Mouse (Mus musculus): ENCODE data around the gene Best3.

Gene Best3

DNA sequence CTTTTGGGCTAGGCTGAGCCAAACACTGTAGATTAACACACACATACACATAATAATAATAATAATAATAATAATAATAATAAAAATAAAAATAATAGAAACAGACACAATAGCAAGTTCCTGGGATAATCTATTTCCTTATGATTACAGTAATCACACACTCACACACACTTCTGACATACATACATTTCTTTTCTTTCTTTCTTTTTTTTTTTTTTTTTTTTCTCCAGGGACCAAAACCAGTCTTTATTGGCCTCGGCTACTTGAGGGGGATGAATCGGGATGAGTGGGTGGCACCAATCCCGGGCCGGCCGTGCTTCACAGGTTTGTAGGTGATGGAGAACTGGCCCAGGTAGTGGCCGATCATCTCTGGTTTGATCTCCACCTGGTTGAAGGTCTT lies 13.6 kb upstream of the Best3 start, which contains the start of gene Gm10271:
TSS of gene Gm10271 (minus strand) at position 101 of the 400 bp plus-strand sequence.
- in situ Hi-C loops (cut with MboI; ENCODE audit: low pct_unique_long_range_greater_than_20kb in 1 of 2, low sequenced_read_pairs in 2 of 2, unreplicated experiment in 1 of 2): no loop called here

DNA sequence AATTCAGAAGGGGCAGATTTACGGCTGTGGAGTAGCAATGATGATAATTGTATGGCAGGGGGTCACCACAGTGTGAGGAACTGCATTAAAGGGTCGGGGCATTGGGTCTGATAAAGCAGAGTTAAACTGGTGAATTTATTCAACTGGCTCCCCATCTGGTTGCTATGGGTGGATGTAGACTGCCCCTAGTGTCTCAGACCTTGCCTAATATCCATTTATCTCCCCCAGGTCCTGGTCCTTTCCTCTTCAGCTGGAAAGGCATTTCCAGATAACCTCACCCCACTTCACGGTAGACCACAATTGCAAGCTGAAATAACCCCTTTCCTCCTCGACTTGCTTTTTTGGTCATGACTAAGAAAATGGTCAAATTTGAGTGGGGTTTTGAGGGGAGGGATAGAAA lies 8.7 kb upstream of the Best3 start:
- in situ Hi-C loops (cut with MboI; ENCODE audit: low pct_unique_long_range_greater_than_20kb in 1 of 2, low sequenced_read_pairs in 2 of 2, unreplicated experiment in 1 of 2): no loop called here

DNA sequence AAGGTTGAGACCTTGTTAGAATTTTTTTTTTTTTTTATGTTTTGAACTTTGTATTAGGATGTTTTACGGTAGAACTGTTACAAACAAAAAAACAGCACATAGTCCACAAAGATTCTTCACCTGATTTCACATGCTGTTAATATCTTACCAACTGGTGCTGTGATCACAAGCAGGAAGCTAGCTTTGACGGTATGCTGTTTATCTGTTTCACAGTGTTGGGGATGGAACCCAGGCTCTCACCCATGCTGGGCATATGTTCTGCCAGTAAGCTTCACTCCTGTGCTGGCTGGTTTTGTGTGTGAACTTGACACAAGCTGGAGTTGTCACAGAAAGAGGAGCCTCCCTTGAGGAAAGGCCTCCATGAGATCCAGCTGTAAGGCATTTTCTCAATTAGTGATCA lies 8.3 kb upstream of the Best3 start:
- in situ Hi-C loops (cut with MboI; ENCODE audit: low pct_unique_long_range_greater_than_20kb in 1 of 2, low sequenced_read_pairs in 2 of 2, unreplicated experiment in 1 of 2): no loop called here

DNA sequence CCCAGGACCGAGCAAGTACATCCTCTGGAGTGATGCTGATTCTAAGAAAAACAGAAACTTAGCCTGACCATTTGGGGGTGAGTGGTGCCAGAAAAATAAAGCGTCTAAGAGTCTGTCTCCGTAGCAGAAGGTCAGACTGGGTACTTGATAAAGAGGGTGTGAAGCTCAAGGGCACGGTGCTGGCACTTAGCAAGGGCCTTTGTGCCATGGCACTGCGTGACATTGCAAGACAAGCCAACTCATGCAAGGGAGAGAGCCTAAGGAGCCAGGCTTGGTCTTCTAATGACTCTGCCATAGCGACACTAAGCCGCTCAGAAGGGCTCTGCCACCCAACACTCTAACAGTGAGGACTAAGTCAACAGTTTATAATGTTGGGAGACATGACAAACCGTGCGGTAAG lies 7.3 kb upstream of the Best3 start:
- in situ Hi-C loops (cut with MboI; ENCODE audit: low pct_unique_long_range_greater_than_20kb in 1 of 2, low sequenced_read_pairs in 2 of 2, unreplicated experiment in 1 of 2): no loop called here

DNA sequence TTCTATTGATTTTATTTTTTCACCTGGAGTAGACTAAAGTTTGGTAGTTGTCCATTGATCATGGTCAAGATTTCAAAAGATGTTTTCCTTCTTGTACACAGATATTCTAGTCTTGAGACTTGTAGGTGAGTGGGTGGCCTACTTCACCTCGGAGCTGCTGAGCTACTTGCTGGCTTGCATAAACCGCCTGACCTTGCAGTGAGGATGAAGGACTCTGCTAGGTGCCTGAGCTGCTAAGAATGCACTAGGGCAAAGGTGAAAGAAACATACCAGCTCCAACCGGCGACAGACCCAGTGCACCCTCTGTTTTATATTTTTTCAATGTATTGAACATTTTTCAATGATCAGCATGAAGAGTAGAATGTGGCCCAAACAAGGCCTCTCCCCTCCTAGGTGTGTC lies 5.8 kb upstream of the Best3 start:
- in situ Hi-C loops (cut with MboI; ENCODE audit: low pct_unique_long_range_greater_than_20kb in 1 of 2, low sequenced_read_pairs in 2 of 2, unreplicated experiment in 1 of 2): no loop called here

- in situ Hi-C loops (cut with MboI; ENCODE audit: low pct_unique_long_range_greater_than_20kb in 1 of 2, low sequenced_read_pairs in 2 of 2, unreplicated experiment in 1 of 2): no loop called here
These were observed 5.2 kb upstream of the Best3 start for GRCm38 (mm10) chr10:116980888-116981287.

GRCm38 (mm10) chr10:116982526-116982925 lies 3.6 kb upstream of the Best3 start:
- in situ Hi-C loops (cut with MboI; ENCODE audit: low pct_unique_long_range_greater_than_20kb in 1 of 2, low sequenced_read_pairs in 2 of 2, unreplicated experiment in 1 of 2): no loop called here

DNA sequence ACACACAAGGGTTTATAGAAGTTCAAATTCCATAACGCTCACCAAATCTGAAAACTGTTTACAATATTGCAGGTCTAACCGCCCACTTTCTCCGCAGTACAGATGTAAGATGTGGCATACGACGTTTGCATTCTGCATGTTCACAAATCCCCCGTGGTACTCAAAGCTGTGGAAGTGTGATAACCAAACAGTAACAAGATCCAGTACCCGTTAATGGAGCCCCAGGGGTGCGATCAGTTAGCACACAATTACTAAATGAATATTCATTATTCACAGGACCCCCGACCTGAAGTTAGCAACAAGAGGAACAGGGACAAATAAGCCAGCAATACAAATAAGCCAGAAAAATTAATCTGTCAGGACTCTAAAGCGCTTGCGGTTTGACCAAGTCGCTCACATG lies 1.3 kb upstream of the Best3 start:
- in situ Hi-C loops (cut with MboI; ENCODE audit: low pct_unique_long_range_greater_than_20kb in 1 of 2, low sequenced_read_pairs in 2 of 2, unreplicated experiment in 1 of 2): no loop called here

GRCm38 (mm10) chr10:116993971-116994370 lies 7.9 kb downstream of the Best3 start:
- in situ Hi-C loops (cut with MboI; ENCODE audit: low pct_unique_long_range_greater_than_20kb in 1 of 2, low sequenced_read_pairs in 2 of 2, unreplicated experiment in 1 of 2): no loop called here

DNA sequence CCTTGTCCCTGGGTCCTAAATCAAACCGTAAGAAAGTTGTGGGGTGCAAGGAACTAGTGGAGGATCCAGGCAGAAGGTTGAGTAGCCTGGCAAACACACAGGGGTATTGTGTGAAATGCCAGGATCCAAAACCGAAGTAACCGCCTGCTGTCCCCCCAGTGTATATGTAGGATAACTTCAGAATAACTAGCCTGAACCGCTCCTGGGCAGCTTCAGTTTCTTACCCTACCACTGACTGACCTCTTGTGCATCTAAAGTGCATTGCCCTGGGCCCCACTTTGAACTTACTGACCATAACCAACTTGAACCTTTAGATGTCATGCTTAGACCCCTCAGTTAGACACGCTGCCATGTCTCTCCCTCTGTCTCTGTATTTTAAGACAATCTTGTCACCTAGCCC lies 9.0 kb downstream of the Best3 start:
- in situ Hi-C loops (cut with MboI; ENCODE audit: low pct_unique_long_range_greater_than_20kb in 1 of 2, low sequenced_read_pairs in 2 of 2, unreplicated experiment in 1 of 2): no loop called here

DNA sequence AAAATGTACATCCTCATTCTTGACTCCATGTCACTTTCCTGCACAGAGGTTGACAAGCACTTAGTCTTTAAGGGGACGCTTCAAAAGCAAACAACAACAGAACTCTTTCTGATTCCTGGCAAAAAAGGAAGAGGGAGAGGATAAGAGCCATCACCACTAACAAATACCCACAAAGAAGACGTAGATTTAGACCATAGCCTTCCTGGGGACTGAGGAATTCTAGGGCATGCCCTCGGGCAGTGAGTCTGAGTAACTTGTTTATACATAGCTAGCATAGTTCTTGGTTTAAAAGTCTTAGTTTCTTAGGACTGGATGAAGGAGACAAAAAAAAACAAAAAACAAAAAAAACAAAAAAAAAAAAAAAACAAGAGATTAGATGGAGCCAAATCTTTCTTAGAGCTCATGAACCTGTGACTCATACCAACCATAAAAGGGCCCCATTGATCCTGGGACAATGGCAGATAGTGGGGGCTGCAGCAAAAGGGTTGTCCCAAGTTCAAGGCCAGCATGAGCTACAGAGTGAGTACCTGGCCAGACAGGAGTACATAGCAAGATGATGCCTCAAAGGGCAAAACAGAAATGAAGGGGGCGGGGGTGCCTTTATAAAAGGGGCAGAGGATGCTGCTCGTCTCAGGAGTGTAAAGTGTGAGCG lies 9.6 kb downstream of the Best3 start:
- in situ Hi-C loops (cut with MboI; ENCODE audit: low pct_unique_long_range_greater_than_20kb in 1 of 2, low sequenced_read_pairs in 2 of 2, unreplicated experiment in 1 of 2): no loop called here

GRCm38 (mm10) chr10:116996236-116996600 lies 10.1 kb downstream of the Best3 start:
- in situ Hi-C loops (cut with MboI; ENCODE audit: low pct_unique_long_range_greater_than_20kb in 1 of 2, low sequenced_read_pairs in 2 of 2, unreplicated experiment in 1 of 2): no loop called here

- in situ Hi-C loops (cut with MboI; ENCODE audit: low pct_unique_long_range_greater_than_20kb in 1 of 2, low sequenced_read_pairs in 2 of 2, unreplicated experiment in 1 of 2): no loop called here
These were observed 12.8 kb downstream of the Best3 start for GRCm38 (mm10) chr10:116998716-116999455.

- in situ Hi-C loops (cut with MboI; ENCODE audit: low pct_unique_long_range_greater_than_20kb in 1 of 2, low sequenced_read_pairs in 2 of 2, unreplicated experiment in 1 of 2): no loop called here
These were observed 14.9 kb downstream of the Best3 start for GRCm38 (mm10) chr10:117000975-117001374.

GRCm38 (mm10) chr10:117004695-117005094 lies 18.6 kb downstream of the Best3 start:
- in situ Hi-C loops (cut with MboI; ENCODE audit: low pct_unique_long_range_greater_than_20kb in 1 of 2, low sequenced_read_pairs in 2 of 2, unreplicated experiment in 1 of 2): no loop called here

GRCm38 (mm10) chr10:117005707-117006464 lies 19.8 kb downstream of the Best3 start:
- in situ Hi-C loops (cut with MboI; ENCODE audit: low pct_unique_long_range_greater_than_20kb in 1 of 2, low sequenced_read_pairs in 2 of 2, unreplicated experiment in 1 of 2): no loop called here

GRCm38 (mm10) chr10:117009691-117010090 lies 23.6 kb downstream of the Best3 start:
- in situ Hi-C loops (cut with MboI; ENCODE audit: low pct_unique_long_range_greater_than_20kb in 1 of 2, low sequenced_read_pairs in 2 of 2, unreplicated experiment in 1 of 2): no loop called here

DNA sequence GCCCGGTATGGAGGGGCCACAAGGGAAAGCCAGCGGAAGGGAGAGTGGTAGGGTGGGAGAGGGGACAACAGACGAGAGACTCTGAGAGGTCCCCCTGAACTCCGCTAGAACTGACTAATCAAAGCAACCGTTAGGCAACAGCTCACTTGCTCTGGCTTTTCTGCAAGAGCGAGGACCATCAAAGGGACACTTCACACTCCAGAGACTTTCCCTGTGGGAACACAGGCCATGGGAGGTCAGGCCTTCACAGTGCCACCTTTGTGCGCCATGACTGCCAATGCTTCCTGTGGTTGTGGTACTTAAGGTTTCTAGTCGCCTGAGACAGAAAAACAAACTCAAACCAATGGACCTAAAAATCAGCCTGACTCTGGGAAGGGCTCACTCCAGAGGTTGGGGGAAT lies 24.9 kb downstream of the Best3 start:
- in situ Hi-C loops (cut with MboI; ENCODE audit: low pct_unique_long_range_greater_than_20kb in 1 of 2, low sequenced_read_pairs in 2 of 2, unreplicated experiment in 1 of 2): no loop called here

GRCm38 (mm10) chr10:117013689-117014390 lies 27.7 kb downstream of the Best3 start:
- in situ Hi-C loops (cut with MboI; ENCODE audit: low pct_unique_long_range_greater_than_20kb in 1 of 2, low sequenced_read_pairs in 2 of 2, unreplicated experiment in 1 of 2): no loop called here

Data from mouse embryonic stem cell (cell line).